Mouse (Mus musculus): ENCODE results near the gene Rab34. TPM values are rescaled to one million over a fixed set of nuclear protein-coding genes. Genes with fewer than 3 reads are reported as not detected.

Gene Rab34
- polyA plus RNA-seq, 1 experiment, result 67.6 TPM

GRCm38 (mm10) chr11:78159096-78159495, 29.1 kb upstream of the Rab34 start:
- DNase-seq (ENCODE audit: low read depth), result peak; percentile 93
- TF ChIP-seq POLR2A (IDR thresholded peaks at IDR 0.05; ENCODE audit: borderline replicate concordance, extremely low read depth, insufficient read depth, insufficient read length, poor library complexity, severe bottlenecking) (no peak), CTCF (IDR thresholded peaks at IDR 0.05; ENCODE audit: borderline replicate concordance, extremely low read depth, insufficient read depth, insufficient read length) (peak; percentile 92)

- TF ChIP-seq POLR2A (IDR thresholded peaks at IDR 0.05; ENCODE audit: borderline replicate concordance, extremely low read depth, insufficient read depth, insufficient read length, poor library complexity, severe bottlenecking) (no peak), CTCF (IDR thresholded peaks at IDR 0.05; ENCODE audit: borderline replicate concordance, extremely low read depth, insufficient read depth, insufficient read length) (no peak)
- DNase-seq (ENCODE audit: low read depth), result no peak
Measured at GRCm38 (mm10) chr11:78159557-78159956, 28.7 kb upstream of the Rab34 start.

DNA sequence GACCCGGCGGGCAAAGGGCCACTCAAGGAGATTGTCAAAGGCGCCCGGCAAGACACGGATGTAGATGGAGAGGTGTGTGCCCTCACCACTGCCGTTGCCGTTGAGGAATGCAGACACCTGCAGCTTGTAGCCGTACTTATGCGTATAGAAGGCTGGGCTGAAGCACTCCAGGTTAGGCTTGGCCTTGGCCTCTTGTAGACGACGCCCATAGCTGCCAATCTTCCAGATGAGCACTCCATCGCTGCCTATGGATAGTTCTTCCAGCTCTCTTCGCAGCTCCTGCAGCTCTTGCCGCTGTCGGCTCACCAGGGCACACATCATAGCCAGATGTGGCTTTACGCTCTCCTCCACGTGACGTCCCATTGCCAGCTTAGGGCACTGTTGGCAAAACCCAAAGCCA, 28.1 kb upstream of the Rab34 start:
- TF ChIP-seq POLR2A (IDR thresholded peaks at IDR 0.05; ENCODE audit: borderline replicate concordance, extremely low read depth, insufficient read depth, insufficient read length, poor library complexity, severe bottlenecking) (no peak), CTCF (IDR thresholded peaks at IDR 0.05; ENCODE audit: borderline replicate concordance, extremely low read depth, insufficient read depth, insufficient read length) (no peak)
- DNase-seq (ENCODE audit: low read depth), result no peak

GRCm38 (mm10) chr11:78160675-78161074, 27.6 kb upstream of the Rab34 start:
- TF ChIP-seq CTCF (IDR thresholded peaks at IDR 0.05; ENCODE audit: borderline replicate concordance, extremely low read depth, insufficient read depth, insufficient read length) (no peak), POLR2A (IDR thresholded peaks at IDR 0.05; ENCODE audit: borderline replicate concordance, extremely low read depth, insufficient read depth, insufficient read length, poor library complexity, severe bottlenecking) (no peak)
- no peak for DNase-seq (ENCODE audit: low read depth)

GRCm38 (mm10) chr11:78161169-78161568, 27.1 kb upstream of the Rab34 start:
- DNase-seq (ENCODE audit: low read depth), result no peak
- TF ChIP-seq CTCF (IDR thresholded peaks at IDR 0.05; ENCODE audit: borderline replicate concordance, extremely low read depth, insufficient read depth, insufficient read length), result no peak
- TF ChIP-seq POLR2A (IDR thresholded peaks at IDR 0.05; ENCODE audit: borderline replicate concordance, extremely low read depth, insufficient read depth, insufficient read length, poor library complexity, severe bottlenecking), result no peak

DNA sequence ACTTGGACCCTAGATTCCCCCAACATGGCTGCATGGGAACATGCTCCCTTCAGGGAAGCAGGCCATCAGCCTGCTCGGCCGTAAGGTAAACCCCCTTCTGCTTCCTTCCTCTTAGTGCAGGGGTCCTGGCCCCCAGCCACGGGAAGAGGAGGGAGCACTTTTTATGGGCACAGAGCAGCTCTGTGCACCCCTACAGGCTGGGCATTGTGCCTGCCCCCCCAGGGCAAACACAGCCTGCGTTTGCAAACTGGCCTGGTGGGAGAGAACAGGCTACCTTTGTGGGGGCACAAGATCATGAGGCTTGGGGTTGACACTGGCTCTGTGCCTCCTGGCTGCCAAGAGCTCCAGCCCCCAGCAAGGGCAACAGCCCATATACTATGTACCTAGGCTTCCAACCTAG, 26.3 kb upstream of the Rab34 start:
- no peak for TF ChIP-seq POLR2A (IDR thresholded peaks at IDR 0.05; ENCODE audit: borderline replicate concordance, extremely low read depth, insufficient read depth, insufficient read length, poor library complexity, severe bottlenecking)
- TF ChIP-seq CTCF (IDR thresholded peaks at IDR 0.05; ENCODE audit: borderline replicate concordance, extremely low read depth, insufficient read depth, insufficient read length), result no peak
- DNase-seq (ENCODE audit: low read depth), result peak; percentile 35

GRCm38 (mm10) chr11:78162504-78162903, 25.7 kb upstream of the Rab34 start:
- TF ChIP-seq POLR2A (IDR thresholded peaks at IDR 0.05; ENCODE audit: borderline replicate concordance, extremely low read depth, insufficient read depth, insufficient read length, poor library complexity, severe bottlenecking) (no peak), CTCF (IDR thresholded peaks at IDR 0.05; ENCODE audit: borderline replicate concordance, extremely low read depth, insufficient read depth, insufficient read length) (no peak)
- DNase-seq (ENCODE audit: low read depth), result peak; percentile 77

DNA sequence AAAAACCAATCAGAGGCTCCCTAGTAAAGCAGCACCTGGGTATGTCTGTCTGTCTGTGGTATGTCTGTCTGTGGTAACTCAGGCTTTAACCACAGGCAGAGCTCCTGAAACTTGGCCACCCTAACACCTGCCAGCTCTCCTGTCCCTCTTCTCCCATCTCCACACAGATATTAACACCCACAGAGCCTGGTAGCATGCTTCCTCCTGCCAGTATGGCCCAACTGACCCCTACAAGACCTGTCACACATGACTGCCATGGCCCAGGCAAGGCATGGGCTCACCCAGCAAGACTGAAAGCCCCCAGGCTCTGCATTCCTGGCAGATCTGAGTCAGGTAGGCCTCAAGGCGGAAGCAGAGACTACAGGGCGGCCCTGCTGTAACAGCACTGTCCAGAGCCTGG, 25.2 kb upstream of the Rab34 start:
- TF ChIP-seq CTCF (IDR thresholded peaks at IDR 0.05; ENCODE audit: borderline replicate concordance, extremely low read depth, insufficient read depth, insufficient read length) (no peak), POLR2A (IDR thresholded peaks at IDR 0.05; ENCODE audit: borderline replicate concordance, extremely low read depth, insufficient read depth, insufficient read length, poor library complexity, severe bottlenecking) (no peak)
- no peak for DNase-seq (ENCODE audit: low read depth)

GRCm38 (mm10) chr11:78163681-78164603, 24.3 kb upstream of the Rab34 start:
- TF ChIP-seq POLR2A (IDR thresholded peaks at IDR 0.05; ENCODE audit: borderline replicate concordance, extremely low read depth, insufficient read depth, insufficient read length, poor library complexity, severe bottlenecking) (no peak; the same call in 1 of the 2 replicates), CTCF (IDR thresholded peaks at IDR 0.05; ENCODE audit: borderline replicate concordance, extremely low read depth, insufficient read depth, insufficient read length) (no peak)
- peak; percentile 92 for DNase-seq (ENCODE audit: low read depth)

- DNase-seq (ENCODE audit: low read depth), result no peak
- no peak for TF ChIP-seq POLR2A (IDR thresholded peaks at IDR 0.05; ENCODE audit: borderline replicate concordance, extremely low read depth, insufficient read depth, insufficient read length, poor library complexity, severe bottlenecking)
- TF ChIP-seq CTCF (IDR thresholded peaks at IDR 0.05; ENCODE audit: borderline replicate concordance, extremely low read depth, insufficient read depth, insufficient read length), result no peak
Measured at GRCm38 (mm10) chr11:78164604-78164923, 23.7 kb upstream of the Rab34 start.

DNA sequence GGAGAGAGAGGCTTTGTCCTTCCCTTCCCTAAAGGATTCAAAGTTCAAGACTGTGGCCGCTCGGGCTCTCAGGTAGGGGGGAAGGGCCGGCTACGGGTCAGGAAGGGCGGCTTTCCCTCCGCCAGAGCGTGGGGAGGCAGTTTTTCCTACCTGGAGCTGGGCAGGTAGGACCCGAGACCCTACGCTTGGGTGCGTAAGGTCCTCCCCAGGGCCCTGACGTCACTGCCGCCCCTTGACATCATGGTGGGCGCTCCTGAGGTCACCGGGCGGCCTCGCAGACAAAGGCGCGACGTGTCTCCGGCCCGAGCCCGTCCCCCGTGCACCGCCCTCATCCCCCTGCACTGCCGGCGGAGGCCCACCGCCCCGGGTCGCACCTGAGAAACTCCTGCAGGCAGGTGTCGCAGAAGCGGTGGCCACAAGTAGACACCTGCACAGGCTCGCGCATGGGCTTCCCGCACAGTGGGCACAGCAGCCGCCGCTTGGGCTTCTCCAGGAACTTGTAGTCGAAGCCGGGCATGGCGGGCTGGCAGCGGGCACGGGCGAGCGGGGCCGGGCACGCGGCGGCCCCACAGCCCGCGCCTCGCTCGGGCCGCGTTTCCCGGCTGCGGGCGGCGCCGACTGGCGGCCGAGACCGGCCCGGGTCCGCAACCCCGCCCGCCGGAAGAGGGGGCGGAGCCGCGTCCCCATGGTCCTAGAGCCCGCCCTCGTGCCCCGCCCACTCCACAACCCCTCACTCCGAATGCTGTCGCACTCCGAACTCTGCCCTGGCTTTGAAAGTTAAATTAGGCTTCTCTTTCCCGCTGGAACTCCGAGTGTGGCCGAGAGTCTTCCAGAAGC, 23.1 kb upstream of the Rab34 start, which contains the start of gene Traf4:
Gene Traf4, minus strand, starts transcription at position 666 of the 837 bp plus-strand sequence.
- TF ChIP-seq CTCF (IDR thresholded peaks at IDR 0.05; ENCODE audit: borderline replicate concordance, extremely low read depth, insufficient read depth, insufficient read length), result no peak
- TF ChIP-seq POLR2A (IDR thresholded peaks at IDR 0.05; ENCODE audit: borderline replicate concordance, extremely low read depth, insufficient read depth, insufficient read length, poor library complexity, severe bottlenecking), result peak; percentile 95
- DNase-seq (ENCODE audit: low read depth), result peak; percentile 93
